Mouse (Mus musculus): Measurements from ENCODE around the gene Thsd4.

Thsd4 gene

DNA sequence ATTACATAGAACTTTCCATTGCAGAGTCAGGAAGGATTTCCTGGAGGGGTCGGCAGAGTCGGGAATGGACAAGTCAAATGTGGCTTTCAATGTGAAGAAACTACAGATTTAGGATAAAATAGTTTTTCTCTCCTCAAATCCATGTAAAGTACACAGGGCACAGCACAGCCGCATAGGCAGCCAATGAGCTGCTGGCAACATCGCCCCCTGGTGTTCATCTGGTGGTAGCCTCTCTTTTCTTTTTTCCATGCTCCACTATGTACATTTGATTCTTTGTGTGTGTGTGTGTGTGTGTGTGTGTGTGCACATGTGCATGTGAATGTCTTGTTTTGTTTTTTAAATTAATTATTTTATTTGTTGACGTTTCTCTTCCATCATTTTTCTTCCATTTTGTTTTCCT, 433.7 kb downstream of the Thsd4 start:
- in situ Hi-C loops (cut with MseI, MboI), result no loop called here

DNA sequence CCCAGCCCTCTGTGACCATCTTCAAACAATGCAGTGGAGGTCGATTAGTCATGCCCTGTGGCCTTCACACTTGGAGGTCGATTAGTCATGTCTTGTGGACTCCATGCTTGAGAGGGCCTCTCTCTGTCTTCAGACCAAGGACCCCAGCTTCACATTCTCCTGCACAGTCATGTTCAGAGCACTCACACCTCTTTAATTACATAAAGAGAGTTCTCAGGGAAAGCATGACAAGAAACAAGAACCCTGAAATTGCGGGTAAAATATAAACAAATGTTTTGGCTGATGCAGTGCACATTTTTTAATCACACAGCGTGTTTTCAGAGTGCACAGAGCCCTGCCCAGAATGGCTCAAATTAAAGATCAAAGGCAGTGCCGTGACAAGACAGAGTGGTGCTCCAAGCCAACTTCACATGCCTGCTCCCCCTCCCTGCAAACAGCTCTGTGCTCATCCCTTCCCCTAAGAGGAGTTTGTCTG, 439.7 kb downstream of the Thsd4 start:
- in situ Hi-C loops (cut with MseI, MboI), result no loop called here

DNA sequence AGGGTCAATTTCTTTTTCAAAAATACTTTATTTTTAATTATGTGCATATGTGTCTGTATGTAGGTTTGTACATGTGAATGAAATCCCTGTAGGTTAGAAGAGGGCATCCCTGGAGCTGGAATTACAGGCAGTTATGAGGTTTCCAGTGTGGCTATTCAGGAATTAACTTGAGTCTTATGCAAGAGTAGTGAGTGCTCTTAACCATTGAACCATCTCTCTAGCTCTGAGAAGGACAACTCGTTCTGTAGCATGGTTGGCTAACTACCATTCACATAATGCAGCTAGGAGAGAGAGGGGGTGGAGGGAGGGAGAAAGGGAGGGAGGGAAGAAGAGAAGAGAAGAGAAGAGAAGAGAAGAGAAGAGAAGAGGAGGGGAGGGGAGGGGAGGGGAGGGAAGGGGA, 444.1 kb downstream of the Thsd4 start:
- in situ Hi-C loops (cut with MseI, MboI), result no loop called here

DNA sequence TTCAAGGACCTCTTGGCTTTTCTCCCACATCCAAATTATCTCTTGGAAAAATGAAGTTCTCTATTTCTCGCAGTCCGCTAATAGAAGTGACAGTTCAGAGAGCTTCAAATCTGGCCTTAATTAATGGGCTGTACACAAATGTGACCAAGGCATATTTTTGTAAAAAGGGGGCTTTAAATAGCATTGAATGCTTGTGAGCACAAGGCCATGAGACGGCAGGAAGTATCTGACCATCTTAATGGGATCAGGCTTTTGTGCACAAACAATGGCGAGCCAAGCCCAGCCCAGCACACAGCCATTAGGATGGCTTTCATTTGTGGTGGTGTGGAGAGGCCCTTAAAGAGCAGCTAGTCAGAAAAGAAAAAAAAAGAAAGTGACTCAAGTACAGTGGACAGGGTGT, 445.4 kb downstream of the Thsd4 start:
- in situ Hi-C loops (cut with MseI, MboI), result no loop called here

DNA sequence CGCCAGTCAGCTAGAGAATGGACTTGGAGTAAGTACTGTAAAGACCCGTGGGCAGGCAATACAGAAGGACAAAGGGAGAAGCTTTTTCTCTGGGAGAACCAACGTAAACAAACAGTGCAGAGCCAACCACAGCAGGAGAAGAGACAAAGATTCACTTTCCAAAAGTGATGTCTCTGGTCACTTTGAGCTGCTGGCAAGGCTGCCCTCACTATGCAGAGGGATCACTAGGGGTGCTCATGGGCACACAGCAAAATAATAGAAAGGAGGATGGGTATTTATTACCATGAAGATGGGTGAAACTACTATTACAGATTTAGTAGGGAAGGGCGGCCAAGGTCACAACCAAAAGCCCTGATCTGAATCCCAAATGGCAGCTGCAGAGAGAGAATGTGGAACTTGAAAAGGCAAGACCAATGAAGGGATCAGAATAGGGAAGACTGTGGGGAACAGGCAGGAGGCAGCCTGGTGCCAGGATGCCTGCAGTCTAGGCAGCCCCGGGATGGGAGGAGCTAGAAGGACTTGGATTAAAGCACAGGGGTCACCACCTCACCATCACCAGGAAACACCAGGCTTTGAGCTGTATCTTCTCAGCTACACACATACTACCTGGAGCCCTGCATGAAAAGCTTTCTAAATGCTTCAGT, 450.1 kb downstream of the Thsd4 start:
- in situ Hi-C loops (cut with MseI, MboI), result no loop called here

DNA sequence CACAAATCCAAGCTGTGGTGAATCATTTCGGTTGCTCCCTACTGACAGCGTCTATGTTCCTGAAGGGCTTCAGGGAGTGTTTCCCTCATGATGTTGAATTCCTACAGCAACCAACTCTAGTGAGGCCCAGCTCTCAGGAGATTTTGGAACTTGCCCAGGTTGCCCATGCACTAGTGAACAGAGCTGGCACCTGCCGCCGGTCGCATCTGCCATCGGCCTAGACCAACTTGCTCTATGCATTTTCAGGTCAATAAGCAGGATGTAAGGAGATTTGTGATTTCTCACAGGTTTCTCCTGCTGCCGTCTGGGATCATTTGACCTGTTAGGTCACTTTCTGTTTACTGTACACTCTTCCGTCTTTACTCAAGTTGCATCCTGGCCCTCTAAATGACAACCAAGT, 454.6 kb downstream of the Thsd4 start:
- in situ Hi-C loops (cut with MseI, MboI), result no loop called here

DNA sequence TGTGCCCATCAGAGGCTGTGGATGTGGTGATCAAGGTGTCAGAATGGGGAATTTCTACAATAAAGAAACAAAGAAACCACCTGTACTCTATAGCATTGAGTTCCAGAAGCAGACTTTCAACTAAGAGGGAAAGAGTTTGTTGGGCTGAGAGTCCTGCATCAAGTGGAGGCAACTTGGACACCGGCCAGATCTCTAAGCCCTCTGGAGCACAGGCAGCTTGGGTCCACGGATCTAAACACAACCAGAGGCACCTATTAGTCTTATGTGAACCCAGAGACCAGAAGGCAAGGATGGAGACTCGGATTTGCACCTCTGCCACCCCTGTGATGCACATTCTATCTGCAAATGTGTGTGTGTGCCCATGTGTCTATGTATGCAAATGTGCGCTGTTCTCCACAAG, 456.7 kb downstream of the Thsd4 start:
- in situ Hi-C loops (cut with MseI, MboI), result no loop called here

DNA sequence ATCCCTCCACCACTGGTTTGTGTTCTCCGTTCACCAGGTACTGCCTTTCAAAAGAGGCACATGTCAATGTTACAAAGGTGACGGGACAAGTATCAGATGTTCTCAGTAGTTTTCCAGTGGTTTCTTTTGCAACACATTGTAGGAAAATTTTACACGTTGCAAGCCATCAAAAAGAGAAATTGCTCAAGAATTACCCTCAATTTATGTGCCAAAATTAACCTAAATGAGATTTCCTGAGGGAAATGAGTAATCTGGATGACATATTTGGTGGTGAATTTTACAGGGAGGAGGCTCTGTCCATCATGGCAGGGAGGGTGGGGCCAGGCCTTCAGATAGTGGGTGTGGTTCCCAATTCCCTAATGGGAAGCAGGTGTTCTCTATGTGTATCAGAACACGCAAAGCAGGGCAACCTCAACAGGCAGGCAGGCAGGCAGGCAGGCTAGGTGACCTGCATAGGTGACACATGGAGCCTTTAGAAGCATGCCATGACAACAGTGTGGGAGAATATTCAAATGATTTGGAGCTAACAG, 458.6 kb downstream of the Thsd4 start:
- in situ Hi-C loops (cut with MseI, MboI), result no loop called here

DNA sequence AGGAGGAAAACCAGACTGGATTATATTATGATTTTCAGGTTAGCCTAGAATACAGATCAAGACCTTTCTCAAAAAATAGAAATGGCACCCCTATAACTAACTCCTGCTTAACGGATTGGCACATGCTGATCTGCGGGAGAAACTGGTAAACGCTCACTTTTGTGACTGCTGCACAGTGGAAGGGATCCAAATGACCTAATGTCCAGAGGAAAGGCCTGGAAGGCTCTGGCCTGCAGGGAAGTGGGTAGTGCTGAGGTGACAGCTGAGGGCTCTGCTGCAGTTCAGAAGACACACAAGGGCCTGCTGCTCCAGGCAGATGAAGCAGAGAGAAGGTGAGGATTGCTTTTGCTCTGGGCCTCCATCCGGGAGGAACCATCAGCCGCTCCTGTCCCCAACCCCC, 465.7 kb downstream of the Thsd4 start:
- in situ Hi-C loops (cut with MseI, MboI), result no loop called here

DNA sequence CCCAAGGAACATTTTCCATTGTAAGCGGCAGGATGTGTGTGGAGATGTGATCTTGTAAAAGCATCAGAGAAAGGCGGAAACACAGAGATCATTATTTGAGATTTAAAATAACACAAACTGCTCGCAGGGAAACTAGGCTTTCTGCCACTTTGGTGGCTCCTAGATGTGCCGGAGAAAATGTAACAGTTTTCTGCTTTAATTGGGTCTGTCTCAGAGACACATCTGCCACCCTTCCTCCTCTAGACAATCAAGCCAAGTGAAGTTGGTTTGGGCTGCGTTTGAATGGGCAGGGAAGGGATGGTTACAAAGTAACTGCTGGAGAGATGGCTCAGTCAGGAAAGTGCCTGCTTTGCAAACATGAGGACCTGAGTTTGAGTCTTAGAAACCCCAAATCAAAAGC, 466.9 kb downstream of the Thsd4 start:
- in situ Hi-C loops (cut with MseI, MboI), result no loop called here

DNA sequence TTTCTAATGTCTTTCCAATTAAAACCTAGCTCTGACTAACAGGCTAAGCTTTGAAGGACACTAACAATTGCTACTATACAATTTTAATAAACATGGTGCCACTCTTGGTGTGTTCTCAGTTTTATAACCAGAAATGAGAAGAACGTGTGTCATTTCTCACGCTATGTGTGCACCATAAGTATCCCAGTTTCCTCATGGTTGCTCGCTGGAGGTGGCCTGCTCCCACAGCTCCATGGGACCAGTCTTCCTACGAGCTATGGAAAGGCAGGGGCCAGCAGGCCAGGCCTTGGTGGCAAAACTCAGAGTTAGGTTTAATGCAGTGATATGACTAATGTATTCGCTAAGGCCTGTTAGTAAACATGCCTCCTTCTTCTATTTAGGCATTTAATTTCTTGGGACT, 468.7 kb downstream of the Thsd4 start:
- in situ Hi-C loops (cut with MseI, MboI), result no loop called here

DNA sequence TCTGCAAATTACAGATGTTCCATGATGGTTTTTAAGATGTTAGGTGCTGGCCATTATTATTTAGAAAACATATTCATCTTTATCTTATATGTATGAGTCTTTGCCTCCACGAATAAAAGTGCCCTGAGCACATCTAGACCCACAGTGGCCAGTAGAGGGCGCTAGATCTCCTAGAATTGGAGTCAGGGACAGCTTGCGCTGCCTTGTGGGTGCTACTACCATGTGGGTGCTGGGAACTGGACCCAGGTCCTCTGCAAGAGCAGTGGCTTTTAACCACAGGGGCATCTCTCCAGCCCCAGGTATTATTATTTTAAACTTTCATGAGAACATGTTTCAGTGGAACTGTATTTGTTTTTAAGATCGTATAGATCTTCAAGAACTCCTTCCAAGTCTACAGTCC, 469.4 kb downstream of the Thsd4 start:
- in situ Hi-C loops (cut with MseI, MboI), result no loop called here

DNA sequence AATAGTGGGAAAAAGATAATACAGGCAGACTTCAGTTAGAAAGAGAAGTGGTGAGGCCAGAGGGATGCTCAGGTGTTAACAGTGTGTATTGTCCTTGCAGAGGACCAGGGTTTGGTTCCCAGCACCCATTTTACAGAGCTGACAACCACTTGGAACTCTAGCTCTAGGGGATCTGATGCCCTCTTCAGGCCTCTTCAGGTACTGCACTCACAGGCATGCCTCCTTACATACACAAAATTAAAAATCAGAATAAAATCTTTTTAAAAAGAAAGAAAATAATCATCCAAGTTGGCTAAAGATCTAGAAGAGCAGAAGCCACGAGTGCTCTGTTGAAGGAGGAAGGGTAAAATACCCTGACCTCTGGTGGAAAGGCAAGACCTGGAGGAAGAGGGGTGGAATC, 478.7 kb downstream of the Thsd4 start:
- in situ Hi-C loops (cut with MseI, MboI), result no loop called here

DNA sequence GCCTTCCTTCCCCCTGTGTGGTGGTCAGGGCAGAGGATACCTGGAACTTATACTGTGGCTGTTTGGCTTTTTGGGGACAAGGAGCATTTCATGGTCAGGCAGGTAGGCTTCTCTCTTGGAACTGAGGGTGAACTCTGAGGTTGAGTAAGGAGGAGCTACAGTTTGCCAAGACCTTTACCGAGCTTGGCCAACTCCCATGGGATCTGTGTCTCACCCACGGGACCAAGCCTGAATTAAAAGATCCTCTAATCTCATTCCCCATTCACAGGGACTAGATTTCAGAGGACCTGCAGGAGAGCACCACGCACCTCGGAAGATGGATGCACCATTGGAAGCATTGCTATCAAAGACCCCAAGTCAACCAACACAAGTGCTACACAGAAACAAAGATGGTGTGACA, 487.0 kb downstream of the Thsd4 start:
- in situ Hi-C loops (cut with MseI, MboI), result no loop called here

DNA sequence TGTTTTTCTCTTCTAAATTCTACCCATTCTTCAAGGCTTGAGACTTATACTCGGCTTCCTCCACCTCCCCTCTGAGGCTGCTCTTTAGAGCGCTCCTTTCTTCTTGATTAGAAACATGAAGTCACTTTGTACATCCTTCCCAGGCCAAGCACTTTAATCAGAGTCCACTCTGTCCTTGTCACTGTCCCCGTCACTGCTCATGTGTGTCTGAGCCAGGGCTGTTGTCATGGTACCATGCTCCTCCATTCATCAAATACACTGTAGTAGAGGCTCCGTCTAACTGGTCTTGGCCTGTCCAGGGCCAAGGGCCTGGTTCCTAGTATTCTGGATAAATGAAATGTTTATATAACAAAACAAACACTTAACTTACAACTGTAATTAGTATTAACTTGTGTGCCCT, 494.6 kb downstream of the Thsd4 start:
- in situ Hi-C loops (cut with MseI, MboI), result no loop called here

DNA sequence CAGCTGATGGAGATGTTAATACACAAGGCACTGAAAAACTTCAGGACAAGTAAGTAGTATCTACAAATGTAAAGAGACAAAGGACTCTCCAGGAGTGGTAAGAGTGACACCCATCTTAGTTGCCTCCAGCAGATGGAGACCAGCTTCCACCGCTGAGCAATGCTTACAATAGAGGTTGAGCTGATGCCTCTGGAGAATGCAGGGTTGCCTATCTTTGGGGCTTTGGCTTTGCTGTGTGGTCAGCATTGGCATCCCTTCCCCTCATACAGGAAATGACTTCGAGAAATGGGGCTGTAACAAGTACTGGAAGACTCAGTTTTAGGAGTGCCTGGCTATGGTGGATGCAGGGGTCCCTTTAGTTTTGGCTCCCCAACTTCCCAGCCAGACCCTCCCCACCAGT, 495.1 kb downstream of the Thsd4 start:
- in situ Hi-C loops (cut with MseI, MboI), result no loop called here

DNA sequence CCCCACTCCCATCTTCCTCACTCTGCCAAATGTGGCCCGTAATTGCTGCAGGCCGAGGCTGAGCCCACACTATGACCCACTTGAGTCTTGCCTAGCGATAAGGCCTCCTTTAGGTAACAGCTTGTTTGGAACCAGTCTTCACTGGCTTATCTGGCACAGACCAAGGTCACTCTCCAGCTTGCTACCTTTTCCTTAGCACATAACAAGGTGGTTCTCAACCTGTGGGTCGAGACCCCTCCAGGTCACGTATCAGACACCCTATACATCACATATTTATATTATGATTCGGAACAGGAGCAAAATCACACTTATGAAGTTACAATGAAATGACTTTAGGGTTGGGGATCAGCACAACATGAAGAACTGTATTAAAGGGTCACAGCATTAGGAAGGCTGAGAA, 495.9 kb downstream of the Thsd4 start:
- in situ Hi-C loops (cut with MseI, MboI), result no loop called here

DNA sequence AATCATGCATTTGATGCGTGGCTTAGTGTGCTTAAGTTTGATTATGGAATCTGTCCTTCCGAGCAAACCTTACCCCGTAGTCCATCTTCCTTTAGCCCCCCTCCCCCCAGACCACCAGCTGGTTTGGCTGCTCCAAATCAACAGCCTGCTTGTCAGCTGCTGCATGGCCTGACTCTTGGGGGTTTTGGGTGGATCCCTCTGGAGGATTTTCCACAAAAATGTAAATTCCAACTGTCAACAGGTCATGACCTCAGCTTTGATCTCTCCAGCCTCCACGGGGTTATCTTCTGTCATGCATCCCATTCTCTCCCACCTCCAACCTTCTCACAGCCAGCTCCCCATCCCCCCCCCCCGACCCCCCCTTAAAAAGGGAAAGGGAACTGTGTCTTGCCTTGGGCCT, 496.9 kb downstream of the Thsd4 start:
- in situ Hi-C loops (cut with MseI, MboI), result no loop called here

DNA sequence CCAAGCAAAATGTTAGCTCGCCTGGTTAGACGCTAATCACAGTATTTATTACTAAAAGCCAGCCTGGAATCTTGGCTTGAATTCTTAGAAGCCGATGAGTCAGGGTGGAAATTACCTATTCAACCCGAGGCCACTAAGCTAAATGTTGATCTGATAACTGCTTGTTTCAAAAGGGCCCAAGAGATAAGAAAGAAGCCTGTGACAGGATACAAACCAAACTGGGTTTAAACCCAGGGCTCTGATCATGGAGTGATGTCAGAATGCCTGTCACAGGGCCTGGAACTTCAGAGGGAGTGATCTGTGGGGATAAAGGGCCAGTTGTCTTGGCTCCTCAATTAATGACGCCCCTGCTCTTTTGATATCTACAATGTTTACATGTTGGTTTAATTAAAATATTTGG, 497.3 kb downstream of the Thsd4 start:
- in situ Hi-C loops (cut with MseI, MboI), result no loop called here

DNA sequence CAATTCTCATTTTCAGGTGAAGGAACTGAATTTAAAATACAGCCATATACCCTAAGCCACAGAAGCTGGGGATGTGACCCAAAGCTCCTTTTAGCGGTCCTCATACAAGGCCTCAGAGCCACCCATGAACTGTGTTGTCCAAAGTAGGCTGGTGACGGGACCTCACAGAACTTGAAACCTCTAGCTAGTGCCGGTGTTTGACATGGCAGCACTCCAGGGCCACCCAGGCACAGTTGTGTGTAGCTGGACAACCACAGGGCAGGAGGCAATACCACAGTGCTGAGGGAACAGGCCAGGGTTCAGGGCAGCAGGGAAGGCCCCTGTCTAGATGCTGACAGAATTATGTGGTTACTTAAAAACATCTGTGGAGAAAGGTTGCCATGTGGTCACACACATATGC, 499.5 kb downstream of the Thsd4 start:
- in situ Hi-C loops (cut with MseI, MboI), result no loop called here

DNA sequence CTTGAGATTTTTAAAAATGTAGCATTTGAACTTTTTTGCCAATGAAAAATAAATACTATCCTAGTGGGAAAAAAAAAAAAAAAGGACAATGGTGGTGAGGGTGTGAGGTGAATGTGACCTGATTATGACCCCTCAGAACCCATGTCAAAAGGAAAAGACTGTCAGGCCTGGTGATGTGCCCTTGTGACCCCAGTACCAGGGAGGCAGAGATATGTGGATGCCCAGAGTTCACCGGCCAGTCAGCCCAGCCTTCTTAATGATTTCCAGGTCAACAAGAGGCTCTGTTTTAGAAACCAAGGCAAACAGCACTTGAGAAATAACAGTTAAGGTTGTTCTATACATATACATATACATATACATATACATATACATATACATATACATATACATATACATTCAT, 501.4 kb downstream of the Thsd4 start:
- in situ Hi-C loops (cut with MseI, MboI), result no loop called here

DNA sequence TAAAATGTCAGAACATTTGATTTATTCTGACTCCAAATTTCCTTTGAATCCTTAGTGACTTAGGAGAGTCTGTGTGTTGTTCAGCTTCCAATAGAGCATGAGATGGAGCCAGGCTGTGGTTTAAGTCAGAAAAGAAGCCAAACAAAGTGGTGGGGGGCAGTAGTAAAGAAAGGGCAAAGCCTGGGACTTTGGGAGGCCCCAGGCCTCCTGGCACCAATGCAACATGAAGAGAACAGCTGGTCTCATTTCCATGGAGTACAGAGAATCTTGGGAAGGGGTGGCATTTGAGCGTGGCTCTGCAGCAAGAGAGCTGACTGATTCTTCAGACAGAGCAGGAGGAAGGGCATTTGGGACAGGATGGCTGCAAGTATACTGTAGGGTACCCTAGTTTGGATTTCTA, 511.6 kb downstream of the Thsd4 start:
- in situ Hi-C loops (cut with MseI, MboI), result no loop called here

DNA sequence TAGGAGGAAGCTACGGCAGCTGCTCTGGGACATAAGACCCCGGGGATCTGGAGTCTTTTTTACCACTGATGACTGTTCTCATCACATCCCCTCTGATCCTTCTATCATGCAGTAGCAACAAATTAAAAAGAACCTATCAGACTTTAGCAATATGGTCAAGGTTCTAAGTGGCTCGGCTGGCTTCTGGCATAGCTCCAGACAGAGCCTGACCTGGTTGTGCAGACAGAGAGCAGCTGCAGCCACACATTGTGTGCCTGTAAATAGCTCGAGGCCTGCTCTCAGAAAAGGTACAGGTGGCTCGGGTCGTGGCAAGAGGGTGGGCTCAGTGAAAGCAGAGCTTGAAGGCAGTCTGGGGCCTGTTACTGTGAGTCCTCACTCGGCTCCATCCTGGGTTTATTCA, 512.9 kb downstream of the Thsd4 start:
- in situ Hi-C loops (cut with MseI, MboI), result no loop called here

DNA sequence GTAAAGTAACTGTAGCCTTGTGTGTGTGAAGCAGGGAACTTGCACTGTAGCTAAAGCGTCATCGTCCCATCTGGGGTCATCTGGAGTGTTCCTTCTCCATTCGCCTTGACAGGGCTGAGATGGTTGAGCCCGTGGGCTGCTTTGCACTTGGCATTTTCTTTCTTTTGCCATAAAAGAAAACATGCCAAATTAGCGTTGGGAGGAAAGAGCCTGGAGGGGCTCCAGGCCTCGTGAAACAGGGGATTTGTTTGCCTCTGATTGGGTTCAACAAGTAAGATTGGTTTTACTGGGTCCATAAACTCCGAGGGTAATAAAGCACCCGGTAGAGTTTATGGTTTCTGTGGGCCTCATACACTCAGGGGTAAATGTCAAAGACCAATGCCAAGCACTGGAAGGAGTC, 519.5 kb downstream of the Thsd4 start:
- in situ Hi-C loops (cut with MseI, MboI), result no loop called here

All from mouse trophoblast stem cell (cell line).